Mouse (Mus musculus): ENCODE data around the gene Tmprss9. TPM values are rescaled to one million over a fixed set of nuclear protein-coding genes. Genes with fewer than 3 reads are reported as not detected.

The Tmprss9 gene
- polyA plus RNA-seq, 1 experiment: 2.0 TPM

- TF ChIP-seq POLR2A (IDR thresholded peaks at IDR 0.05; ENCODE audit: control insufficient read depth, low read depth, low read length): no peak
- TF ChIP-seq CTCF (IDR thresholded peaks at IDR 0.05; ENCODE audit: control insufficient read depth, insufficient read depth, insufficient replicate concordance, low read depth, low read length): no peak
- Histone ChIP-seq H3K4me3 (ENCODE audit: control insufficient read depth, low read depth, low read length) (peak overlapping the region; percentile 81), H3K36me3 (ENCODE audit: control insufficient read depth, insufficient read depth, low read length) (no peaks in the 10 kb centered on the region; the same call in none of the 2 replicates), H3K27me3 (ENCODE audit: control insufficient read depth, insufficient read depth, low read length) (no peaks in the 10 kb centered on the region), H3K27ac (ENCODE audit: control insufficient read depth, insufficient read depth, low read depth, low read length) (no peak overlapping the region), H3K4me1 (ENCODE audit: control insufficient read depth, insufficient read depth, low read length) (peaks cover 2% of the 10 kb centered on the region)
Measured at GRCm38 (mm10) chr10:80856267-80856666, 15.4 kb upstream of the Tmprss9 start.

GRCm38 (mm10) chr10:80856908-80857307 is 14.7 kb upstream of the Tmprss9 start:
- Histone ChIP-seq H3K27ac (ENCODE audit: control insufficient read depth, insufficient read depth, low read depth, low read length) (no peak overlapping the region), H3K36me3 (ENCODE audit: control insufficient read depth, insufficient read depth, low read length) (no peaks in the 10 kb centered on the region; the same call in none of the 2 replicates), H3K4me3 (ENCODE audit: control insufficient read depth, low read depth, low read length) (peak overlapping the region; percentile 26), H3K4me1 (ENCODE audit: control insufficient read depth, insufficient read depth, low read length) (peaks cover 2% of the 10 kb centered on the region), H3K27me3 (ENCODE audit: control insufficient read depth, insufficient read depth, low read length) (no peaks in the 10 kb centered on the region)
- TF ChIP-seq CTCF (IDR thresholded peaks at IDR 0.05; ENCODE audit: control insufficient read depth, insufficient read depth, insufficient replicate concordance, low read depth, low read length) (no peak), POLR2A (IDR thresholded peaks at IDR 0.05; ENCODE audit: control insufficient read depth, low read depth, low read length) (no peak)

- Histone ChIP-seq H3K4me3 (ENCODE audit: control insufficient read depth, low read depth, low read length) (no peak overlapping the region), H3K27me3 (ENCODE audit: control insufficient read depth, insufficient read depth, low read length) (no peaks in the 10 kb centered on the region), H3K36me3 (ENCODE audit: control insufficient read depth, insufficient read depth, low read length) (no peaks in the 10 kb centered on the region; the same call in none of the 2 replicates), H3K4me1 (ENCODE audit: control insufficient read depth, insufficient read depth, low read length) (peaks cover 2% of the 10 kb centered on the region), H3K27ac (ENCODE audit: control insufficient read depth, insufficient read depth, low read depth, low read length) (no peak overlapping the region)
- TF ChIP-seq POLR2A (IDR thresholded peaks at IDR 0.05; ENCODE audit: control insufficient read depth, low read depth, low read length) (no peak), CTCF (IDR thresholded peaks at IDR 0.05; ENCODE audit: control insufficient read depth, insufficient read depth, insufficient replicate concordance, low read depth, low read length) (no peak)
Measured at GRCm38 (mm10) chr10:80857386-80857785, 14.3 kb upstream of the Tmprss9 start.

GRCm38 (mm10) chr10:80857848-80858247 is 13.8 kb upstream of the Tmprss9 start:
- no peaks in the 10 kb centered on the region for H3K27me3 ChIP-seq (ENCODE audit: control insufficient read depth, insufficient read depth, low read length)
- H3K27ac ChIP-seq (ENCODE audit: control insufficient read depth, insufficient read depth, low read depth, low read length): no peak overlapping the region
- no peak overlapping the region for H3K4me3 ChIP-seq (ENCODE audit: control insufficient read depth, low read depth, low read length)
- TF ChIP-seq POLR2A (IDR thresholded peaks at IDR 0.05; ENCODE audit: control insufficient read depth, low read depth, low read length): no peak
- no peak for TF ChIP-seq CTCF (IDR thresholded peaks at IDR 0.05; ENCODE audit: control insufficient read depth, insufficient read depth, insufficient replicate concordance, low read depth, low read length)
- no peaks in the 10 kb centered on the region; the same call in none of the 2 replicates for H3K36me3 ChIP-seq (ENCODE audit: control insufficient read depth, insufficient read depth, low read length)
- peaks cover 2% of the 10 kb centered on the region for H3K4me1 ChIP-seq (ENCODE audit: control insufficient read depth, insufficient read depth, low read length)

GRCm38 (mm10) chr10:80858350-80858935 is 13.2 kb upstream of the Tmprss9 start:
- Histone ChIP-seq H3K27ac (ENCODE audit: control insufficient read depth, insufficient read depth, low read depth, low read length) (no peak overlapping the region), H3K4me1 (ENCODE audit: control insufficient read depth, insufficient read depth, low read length) (peaks cover 2% of the 10 kb centered on the region)

GRCm38 (mm10) chr10:80862305-80862704 is 9.3 kb upstream of the Tmprss9 start:
- Histone ChIP-seq H3K4me1 (ENCODE audit: control insufficient read depth, insufficient read depth, low read length) (no peaks in the 10 kb centered on the region; the same call in 1 of the 2 replicates), H3K27me3 (ENCODE audit: control insufficient read depth, insufficient read depth, low read length) (no peaks in the 10 kb centered on the region), H3K4me3 (ENCODE audit: control insufficient read depth, low read depth, low read length) (no peak overlapping the region), H3K27ac (ENCODE audit: control insufficient read depth, insufficient read depth, low read depth, low read length) (no peak overlapping the region), H3K36me3 (ENCODE audit: control insufficient read depth, insufficient read depth, low read length) (no peaks in the 10 kb centered on the region; the same call in 1 of the 2 replicates)
- TF ChIP-seq CTCF (IDR thresholded peaks at IDR 0.05; ENCODE audit: control insufficient read depth, insufficient read depth, insufficient replicate concordance, low read depth, low read length): no peak
- no peak for TF ChIP-seq POLR2A (IDR thresholded peaks at IDR 0.05; ENCODE audit: control insufficient read depth, low read depth, low read length)

More at GRCm38 (mm10) chr10:80858350-80858935, 13.2 kb upstream of the Tmprss9 start:
- H3K27me3 ChIP-seq (ENCODE audit: control insufficient read depth, insufficient read depth, low read length): no peaks in the 10 kb centered on the region
- H3K36me3 ChIP-seq (ENCODE audit: control insufficient read depth, insufficient read depth, low read length): no peaks in the 10 kb centered on the region; the same call in 1 of the 2 replicates
- no peak for TF ChIP-seq POLR2A (IDR thresholded peaks at IDR 0.05; ENCODE audit: control insufficient read depth, low read depth, low read length)
- no peak for TF ChIP-seq CTCF (IDR thresholded peaks at IDR 0.05; ENCODE audit: control insufficient read depth, insufficient read depth, insufficient replicate concordance, low read depth, low read length)
- no peak overlapping the region for H3K4me3 ChIP-seq (ENCODE audit: control insufficient read depth, low read depth, low read length)

- H3K4me1 ChIP-seq (ENCODE audit: control insufficient read depth, insufficient read depth, low read length): no peaks in the 10 kb centered on the region
- no peak overlapping the region for H3K4me3 ChIP-seq (ENCODE audit: control insufficient read depth, low read depth, low read length)
- H3K36me3 ChIP-seq (ENCODE audit: control insufficient read depth, insufficient read depth, low read length): no peaks in the 10 kb centered on the region; the same call in 1 of the 2 replicates
- TF ChIP-seq CTCF (IDR thresholded peaks at IDR 0.05; ENCODE audit: control insufficient read depth, insufficient read depth, insufficient replicate concordance, low read depth, low read length): no peak
- TF ChIP-seq POLR2A (IDR thresholded peaks at IDR 0.05; ENCODE audit: control insufficient read depth, low read depth, low read length): no peak
- H3K27ac ChIP-seq (ENCODE audit: control insufficient read depth, insufficient read depth, low read depth, low read length): no peak overlapping the region
- no peaks in the 10 kb centered on the region for H3K27me3 ChIP-seq (ENCODE audit: control insufficient read depth, insufficient read depth, low read length)
Measured at GRCm38 (mm10) chr10:80864446-80864845, 7.2 kb upstream of the Tmprss9 start.

Data from testis, adult 2 months (tissue).